Mouse (Mus musculus) thymus, postnatal 25 days (tissue): Measurements from ENCODE around the gene Rhbdf2.
"Not testable (repeated sequence)": the region's sequence is repeated elsewhere in the genome, so short reads cannot be mapped to it uniquely, and the experiment has no call there.

Source experiments
- DNase-seq: peaks from one replicate; pipeline ENCODE4 v3.0.0; 2022

Rhbdf2 gene

DNA sequence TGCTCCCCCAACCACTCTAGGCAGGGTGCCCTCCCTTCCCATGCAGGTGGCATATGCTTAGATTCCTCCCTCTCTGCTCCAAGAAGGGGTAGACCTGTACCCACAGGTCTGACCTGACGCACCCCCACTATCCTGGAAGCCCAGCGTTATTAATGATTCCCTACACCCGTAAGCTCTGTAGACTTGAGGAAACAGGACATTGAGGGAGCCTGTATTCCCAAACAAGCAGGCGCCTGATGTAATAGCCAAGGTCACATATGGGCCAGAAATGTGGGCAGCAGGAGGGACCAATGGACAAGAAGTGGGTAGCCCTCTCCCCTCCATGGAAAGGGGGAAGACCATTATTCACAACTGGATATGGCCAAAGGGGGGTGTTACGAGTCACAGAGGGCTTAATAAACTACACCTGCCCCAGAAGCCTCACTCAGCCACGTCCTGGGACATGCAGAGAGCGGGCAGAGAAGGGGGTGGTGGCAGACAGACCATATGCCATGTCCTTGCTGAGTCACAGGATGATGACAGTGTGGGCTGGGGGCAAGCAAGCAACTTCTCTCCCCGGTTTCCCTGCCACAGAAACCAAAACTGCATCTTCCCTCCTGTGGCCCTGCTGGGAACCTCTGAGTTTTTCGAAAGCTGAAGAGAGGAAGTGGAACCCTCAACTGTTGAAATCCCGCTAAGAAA lies 10.2 kb downstream of the Rhbdf2 start:
- DNase-seq, result no peak

DNA sequence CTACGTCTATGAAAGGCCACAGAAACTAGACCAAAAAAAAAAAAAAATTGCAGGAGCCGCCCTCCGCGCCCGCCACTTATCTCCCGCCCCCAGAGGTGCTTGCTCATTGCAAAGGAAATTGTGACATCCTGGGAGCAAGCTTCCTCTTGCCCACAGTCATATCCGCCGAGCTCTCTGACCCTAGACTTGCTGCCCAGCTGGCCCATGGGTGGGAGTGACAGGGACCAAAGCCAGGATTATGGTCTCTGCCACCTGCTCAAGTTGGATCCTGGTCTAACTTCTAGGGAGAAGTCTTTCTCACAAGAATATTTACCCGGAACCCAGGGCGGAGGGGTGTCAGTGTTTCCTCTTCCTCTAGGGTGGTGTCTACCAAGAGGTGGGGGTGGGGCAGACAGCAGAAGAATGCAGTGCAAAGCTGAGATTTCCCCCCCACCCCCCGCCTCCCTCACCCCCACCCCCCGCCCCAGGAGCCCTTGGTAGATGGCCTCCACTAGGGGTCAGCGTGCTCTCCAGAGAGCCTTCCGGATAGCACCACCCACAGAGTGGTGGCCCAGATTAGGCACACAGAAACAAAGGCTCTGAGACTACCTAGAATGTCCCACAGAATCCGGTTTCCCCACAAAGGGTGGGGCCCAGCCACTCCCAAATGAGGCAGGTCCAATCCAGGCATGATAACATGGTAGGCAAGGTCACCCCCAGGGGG lies 10.9 kb downstream of the Rhbdf2 start:
- peak; percentile 45 for DNase-seq

DNA sequence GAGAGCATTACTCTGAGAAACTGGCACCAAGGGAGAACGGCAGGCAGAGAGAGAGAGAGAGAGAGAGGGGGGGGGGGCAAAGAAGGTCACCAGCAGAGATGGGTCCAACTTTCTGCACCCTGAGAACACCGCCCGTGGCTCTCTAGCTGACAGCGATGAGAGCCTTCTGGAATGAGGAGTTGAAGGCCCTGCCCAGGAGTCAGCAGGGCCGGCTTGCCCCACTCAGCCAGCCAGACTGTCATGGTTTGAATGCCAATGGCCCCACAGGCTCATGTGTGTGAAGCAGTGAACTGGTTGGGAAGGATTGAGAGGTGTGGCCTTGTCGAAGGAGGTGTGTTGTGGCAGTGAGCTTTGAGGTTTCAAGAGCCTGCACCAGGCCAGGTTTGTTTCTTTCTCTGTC lies 13.6 kb downstream of the Rhbdf2 start:
- DNase-seq, result no peak

DNA sequence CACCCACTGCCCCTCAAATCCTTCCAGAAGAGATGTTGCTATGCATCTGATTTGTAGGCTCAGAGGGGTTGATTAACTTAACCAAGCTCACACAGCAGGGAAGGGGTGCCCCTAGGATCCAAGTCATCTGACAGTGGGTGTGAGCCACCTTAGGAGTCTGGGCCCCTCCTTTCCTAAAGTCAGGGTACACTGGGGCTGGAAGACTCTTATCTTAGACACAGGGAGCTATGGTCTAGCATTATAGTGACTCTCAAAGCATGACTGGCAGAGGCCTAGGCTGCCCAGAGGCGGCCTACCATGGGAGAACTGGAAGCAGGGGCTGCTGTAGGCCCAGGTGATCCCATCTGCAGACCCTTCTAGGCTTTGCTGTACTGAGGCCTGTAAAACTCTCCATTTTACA lies 14.3 kb downstream of the Rhbdf2 start:
- DNase-seq, result no peak

DNA sequence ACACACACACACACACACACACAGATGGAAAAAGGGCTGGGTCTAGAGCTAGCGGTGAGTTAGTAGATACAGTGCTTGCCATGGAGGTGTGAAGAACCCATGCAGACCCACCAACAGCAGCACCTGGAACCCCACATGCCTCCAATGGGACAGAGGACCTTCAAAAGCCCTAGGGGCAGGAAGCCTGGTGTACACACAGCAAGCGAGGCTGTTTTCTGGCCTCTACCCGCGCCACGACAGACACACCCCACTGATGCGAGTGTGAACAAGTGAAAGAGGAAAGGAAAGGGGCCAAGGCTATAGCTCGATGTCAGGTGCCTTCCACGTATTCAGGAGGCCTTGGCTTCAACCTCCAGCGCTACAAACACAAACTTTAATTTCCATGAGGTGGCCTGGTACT lies 14.9 kb downstream of the Rhbdf2 start:
- DNase-seq, result no peak

DNA sequence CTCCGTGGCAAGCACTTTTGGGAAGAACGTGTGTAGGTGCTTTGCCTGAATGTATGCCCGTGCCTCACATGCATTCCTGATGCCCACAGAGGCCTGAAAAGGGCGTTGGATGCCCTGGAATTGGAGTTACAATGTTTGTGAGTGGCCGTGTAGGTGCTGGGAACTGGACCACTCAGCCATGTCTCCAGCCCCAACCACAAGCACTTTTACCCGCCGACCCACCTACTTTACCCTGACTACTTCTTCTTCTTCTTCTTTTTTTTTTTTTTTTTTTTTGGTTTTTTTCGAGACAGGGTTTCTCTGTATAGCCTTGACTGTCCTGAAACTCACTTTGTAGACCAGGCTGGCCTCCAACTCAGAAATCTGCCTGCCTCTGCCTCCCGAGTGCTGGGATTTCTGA lies 15.7 kb downstream of the Rhbdf2 start:
- DNase-seq, result not testable (repeated sequence)

DNA sequence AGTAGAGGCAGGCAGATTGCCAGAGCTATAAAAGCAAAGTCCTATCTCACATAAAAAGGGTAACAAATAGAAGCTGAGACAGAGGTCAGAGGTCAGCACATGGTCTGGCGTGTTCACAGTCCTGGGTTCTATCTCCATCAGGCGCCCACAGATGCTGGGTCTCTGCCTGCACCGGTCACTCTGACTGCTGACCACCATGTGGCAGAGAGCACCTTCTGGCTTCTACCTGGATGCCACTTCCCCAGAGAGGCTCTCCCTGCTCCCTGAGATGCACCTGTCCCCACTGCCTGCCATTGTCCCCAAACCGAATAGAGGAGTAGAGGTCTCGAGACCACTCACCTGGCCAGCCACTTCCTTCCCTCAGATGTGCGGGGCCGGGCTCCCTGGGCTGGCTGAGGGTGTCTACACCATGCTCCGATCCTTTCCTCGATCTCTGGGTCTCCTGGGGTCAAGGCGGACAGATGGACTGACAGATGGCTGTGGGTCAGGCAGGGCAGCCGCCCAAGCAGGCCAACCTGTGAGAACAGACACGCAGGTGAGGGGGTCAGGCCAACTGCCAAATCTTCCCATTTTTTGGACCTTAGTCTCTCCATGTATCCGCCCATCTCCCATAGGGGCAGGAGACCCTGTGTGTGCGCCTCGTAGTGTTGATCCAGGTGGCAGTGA lies 16.7 kb downstream of the Rhbdf2 start:
- DNase-seq, result no peak

DNA sequence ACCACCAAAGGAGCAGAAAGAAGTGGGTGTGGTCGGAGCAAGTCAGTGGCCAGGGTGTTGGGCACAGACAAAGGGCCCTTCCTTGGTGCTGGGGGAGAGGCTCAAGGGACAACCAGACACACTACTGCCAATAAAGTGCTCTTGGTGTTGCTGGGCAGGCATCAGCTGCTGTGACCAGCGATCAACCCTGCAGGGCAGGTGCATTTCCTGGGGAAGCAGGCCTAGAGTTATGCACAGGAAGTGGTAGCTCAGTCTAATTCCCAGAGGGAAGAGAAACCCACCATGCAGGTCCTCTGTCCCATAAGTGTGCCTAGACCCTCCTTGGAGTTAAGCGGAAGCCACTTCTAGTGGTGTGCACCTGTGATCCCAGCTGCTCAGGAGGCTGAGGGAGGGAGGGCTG lies 19.1 kb downstream of the Rhbdf2 start:
- peak; percentile 29 for DNase-seq

DNA sequence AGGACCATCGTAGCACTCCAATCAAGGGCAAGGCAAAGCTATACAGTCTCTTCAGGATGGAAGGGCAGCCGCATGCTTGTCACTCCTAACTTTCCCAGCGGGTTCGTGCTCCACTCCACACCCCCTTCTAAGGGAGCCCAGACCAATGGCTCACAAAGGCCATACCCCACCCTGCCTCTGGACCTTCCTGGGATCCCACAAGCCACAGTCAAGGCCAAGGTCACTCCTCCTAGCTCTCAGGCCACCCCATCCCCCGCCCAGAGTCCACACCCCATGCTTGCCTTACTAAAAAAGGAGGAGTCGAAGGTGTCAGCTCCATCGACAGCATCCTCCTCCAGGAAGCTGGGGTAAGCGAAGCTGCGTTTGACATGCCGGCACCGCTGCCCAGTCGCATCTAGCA lies 22.7 kb downstream of the Rhbdf2 start:
- DNase-seq, result no peak

DNA sequence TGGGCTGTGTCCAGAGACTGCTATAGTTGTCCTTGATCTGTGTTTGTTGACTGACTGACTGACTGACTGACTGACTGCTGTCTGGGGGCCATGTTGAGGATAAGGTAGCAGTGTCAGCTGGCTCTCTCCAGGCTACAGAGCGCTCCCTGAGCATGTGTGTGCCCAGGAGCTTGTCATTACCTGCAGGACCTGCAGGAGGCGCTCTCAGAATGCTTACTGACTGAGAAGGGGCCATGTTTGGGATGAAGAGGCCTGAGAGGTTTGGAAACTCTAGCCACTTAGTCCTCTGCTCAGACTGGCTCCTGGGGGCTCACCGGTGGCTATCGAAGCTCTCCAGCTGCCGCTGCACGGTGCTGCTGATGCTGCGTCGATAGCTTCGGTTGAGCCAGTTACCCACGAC lies 23.5 kb downstream of the Rhbdf2 start:
- DNase-seq, result peak; percentile 30

DNA sequence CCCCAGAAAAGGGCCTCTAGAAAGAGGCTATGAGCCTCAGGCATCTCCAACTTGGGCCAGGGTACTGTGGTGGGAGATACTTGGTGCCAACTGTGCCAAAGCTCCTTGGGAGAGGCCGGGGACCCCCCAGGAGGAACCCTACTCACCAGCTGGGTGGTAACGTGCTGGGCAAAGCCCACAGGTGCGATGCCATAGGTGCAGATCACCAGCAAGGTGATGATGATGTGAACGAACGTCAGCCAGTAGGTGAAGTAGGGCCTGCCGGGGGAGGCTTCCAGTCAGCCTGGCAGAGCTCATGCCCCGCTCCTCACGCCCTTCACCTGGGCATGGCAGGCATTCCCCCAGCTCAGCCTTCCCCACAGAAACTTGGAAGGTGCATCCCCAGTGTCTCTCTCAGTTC lies 24.8 kb downstream of the Rhbdf2 start:
- no peak for DNase-seq

DNA sequence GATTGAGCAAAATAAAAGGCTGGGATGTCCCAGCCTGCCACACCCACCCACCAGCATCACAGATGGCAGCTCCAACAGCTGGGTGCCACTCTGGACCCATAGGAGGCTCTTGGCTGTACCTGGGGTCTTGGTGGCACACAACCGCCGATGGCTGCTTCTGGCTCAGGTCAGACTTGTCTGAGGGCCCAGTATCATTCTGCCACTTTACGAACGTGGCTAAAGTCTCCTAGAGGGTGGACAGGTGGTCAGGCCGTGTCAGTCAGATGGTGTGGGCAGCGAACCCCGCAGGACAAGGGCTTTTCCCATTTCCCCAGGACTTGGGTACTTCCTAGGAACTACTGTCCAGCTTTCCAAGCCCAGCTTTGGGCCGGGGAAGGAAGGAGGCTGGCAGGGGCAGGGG lies 25.7 kb downstream of the Rhbdf2 start:
- no peak for DNase-seq

DNA sequence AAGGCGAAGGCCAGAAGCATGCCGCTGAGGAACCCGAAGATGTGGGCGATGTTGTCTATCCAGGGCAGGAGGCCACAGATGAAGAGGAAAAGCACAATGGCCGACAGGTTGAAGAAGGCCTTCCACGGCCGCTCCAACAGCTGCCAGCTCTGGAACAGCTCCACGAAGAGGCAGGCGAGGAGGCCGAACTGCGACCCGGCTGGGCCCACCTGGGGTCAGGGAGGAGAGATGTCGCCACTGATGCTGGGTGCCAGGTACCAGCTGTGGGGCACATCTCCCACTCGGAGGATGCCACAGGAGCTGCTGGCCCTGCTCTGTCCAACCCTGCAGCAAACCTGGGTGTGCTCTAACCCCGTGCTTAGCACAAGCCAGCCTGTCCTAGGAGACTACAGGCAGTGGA lies 27.6 kb downstream of the Rhbdf2 start:
- no peak for DNase-seq

DNA sequence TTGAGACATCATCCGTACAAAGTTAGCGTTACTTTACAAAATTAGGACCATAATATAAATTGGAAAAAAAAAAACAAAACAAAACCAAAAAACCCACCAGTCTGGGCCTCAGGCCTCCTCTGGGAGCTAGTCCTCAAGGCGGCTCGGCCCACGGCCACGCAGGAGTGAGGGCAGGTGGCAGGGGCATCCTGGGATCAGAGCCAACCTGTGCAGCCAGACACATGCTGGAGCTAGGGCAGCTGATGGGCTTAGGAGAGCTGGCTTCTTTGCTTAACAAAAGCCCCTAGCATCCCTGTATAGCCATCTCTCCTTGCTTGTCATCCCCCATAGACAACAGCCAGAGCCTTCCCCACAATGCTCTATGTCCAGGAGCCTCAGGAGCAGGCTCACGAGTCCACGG lies 28.6 kb downstream of the Rhbdf2 start:
- no peak for DNase-seq

DNA sequence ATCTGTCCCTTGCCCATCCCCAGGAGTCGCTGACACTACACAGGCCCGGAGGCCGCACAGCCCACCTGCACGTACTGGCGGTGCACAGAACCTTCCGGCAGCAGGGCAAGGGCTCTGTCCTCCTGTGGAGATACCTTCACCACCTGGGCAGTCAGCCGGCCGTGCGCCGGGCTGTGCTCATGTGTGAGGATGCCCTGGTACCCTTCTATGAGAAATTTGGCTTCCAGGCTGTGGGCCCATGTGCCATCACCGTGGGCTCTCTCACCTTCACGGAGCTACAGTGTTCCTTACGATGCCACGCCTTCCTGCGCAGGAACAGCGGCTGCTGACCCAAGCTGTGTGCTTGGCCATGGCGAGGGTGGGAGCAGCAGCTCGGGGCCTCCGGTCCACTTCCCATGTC lies 30.1 kb downstream of the Rhbdf2 start:
- no peak for DNase-seq

DNA sequence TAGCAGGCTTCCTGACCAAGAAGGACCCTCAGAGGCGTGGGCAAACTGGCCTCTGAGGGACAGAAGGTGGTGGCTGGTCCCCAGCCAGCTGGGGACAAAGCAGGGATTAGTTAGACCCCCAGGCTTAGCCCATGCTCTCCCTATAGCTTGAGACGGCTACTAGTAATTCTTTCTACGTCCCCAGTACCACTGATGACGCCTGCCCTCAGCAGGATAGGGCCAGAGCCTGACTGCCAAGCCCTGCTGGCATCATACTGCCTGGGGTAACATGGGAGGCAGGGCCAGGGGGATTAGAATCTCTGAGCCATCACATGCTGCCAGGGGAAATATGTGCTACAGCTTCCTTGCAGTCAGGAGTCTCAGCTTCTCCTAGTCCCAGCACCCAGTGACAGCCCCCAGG lies 33.5 kb downstream of the Rhbdf2 start:
- DNase-seq, result no peak

DNA sequence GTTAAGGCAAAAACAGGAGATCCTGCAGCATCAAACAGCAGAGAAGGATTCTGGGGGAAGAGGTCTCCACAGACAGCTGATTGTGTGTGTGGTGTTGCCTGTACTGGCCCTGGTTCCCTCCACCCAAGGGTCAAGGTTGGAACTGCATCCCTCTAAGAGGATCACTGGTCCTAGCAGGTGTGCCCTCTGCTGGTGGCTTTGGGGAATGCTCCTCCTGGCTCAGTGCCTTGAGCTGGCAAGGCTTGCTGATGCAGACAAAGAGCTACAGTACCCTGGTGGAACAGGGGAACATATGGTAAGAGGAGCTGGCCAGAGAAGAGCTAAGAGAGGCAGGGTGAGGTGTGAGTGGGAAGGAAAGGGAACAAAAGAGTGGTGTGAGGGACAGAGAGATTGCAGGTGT lies 34.4 kb downstream of the Rhbdf2 start:
- peak; percentile 89 for DNase-seq

DNA sequence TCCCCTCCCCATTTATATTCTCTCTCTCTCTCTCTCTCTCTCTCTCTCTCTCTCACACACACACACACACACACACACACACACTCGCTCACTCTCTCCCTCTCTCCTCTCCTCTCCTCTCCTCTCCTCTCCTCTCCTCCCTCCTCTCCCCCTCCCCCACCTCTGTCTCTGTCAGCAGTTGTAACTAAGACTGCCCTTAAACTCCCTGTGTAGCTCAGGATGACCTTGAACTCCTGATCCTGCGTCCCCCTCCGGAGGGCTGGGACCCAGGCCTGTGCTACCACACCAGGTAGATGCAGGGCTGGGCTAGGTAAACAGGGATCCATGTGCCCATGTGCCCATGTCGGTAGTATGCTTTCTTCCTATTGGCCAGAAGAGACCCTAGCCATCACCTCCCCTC lies 35.2 kb downstream of the Rhbdf2 start:
- no peak for DNase-seq

DNA sequence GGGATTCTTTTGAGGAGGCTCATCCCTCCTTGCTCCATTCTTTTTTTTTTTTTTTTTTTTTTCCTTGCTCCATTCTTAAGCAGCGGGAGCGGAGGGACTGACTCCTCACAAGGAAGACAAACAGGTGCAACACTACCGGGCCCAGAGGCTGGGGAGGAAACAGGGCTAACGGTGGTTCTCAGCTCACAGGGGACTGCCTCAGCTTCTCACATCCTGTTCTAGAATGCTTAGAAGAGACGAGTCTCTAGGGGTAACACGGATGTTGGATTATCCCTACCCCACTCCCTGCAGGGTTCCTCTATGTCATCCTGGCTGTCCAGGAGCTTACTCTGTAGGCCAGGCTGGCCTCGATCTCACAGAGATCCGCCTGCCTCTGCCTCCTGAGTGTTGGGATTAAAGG lies 37.2 kb downstream of the Rhbdf2 start:
- peak; percentile 42 for DNase-seq

DNA sequence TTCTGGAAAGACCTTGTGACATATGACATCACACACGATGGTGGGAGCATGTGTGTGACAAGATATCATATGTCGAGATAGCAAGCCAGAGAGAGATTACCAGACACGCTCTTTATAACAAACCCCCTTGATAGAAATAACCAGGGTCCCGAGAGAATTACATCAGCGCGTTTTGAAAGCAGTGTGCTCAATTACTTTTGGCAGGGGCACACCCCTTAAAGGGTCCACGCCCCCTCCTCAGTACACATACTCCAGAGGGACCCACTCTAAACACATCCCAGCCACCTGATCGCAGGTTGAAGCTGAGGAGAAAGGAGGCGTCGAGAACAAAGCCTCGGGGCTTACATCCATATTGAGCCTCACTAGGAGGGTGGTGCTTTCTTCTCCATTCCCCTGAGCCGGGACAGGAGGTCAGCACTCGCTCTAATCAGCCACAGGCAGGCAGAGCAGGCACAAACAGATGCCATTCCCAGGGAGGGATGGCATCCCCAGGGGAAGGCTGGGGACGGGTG lies 37.7 kb downstream of the Rhbdf2 start:
- DNase-seq, result no peak

DNA sequence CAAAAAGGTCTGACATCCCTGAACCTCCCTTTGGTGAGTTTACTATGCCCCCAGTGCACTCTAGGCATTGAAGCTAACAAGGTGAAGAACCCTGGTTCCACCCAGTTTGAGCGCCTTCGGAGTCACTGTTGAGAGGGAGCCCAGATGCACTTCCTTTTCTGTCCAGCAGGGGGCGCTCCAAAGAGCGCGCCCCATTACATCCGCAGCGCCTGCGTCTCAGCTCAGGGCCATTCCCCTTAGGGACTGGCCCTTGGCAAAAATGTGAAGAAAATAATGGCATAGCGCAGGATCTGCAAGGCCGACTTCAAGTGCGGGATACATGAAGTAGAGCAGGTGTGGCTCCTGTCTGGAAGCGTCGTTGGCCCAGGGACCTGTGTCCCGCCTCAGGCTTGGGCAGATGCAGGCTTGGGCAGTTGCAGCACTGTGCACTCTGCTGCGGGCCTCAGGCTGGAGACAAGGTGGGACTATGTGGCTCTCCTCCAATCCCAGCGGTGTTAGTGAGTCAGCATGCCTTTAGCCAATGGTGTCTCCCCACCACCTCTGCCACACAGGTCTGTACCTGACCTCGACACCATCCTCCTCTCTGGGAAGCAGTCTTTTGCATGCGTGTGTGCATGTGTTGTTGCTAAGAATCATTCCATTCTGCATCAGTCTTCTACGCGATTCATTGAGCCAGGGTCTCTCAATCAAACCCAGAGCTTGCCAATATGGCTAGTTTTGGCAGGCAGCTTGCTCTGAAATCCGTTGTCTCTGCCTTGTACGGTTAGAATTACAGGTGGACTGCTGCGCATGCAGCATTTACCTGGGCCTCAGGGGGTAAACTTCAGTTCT lies 39.8 kb downstream of the Rhbdf2 start:
- DNase-seq, result peak; percentile 77

DNA sequence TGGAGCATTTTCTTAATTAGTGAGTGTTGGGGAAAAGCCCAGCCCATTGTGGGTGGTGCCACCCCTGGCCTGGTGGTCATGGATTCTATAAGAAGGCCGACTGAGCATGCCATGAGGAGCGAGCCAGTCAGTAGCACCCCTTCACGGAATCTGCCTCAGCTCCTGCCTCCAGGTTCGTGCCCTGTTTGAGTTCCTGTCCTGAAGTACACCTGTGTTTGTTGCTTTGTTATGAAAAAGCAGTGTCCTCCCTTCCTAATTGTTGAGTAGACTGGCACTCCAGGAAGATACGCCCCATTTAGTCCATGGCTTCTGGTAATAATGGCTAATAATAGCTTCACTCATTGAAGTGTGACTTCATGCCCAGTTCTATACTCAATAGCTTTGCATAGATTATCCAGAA lies 40.5 kb downstream of the Rhbdf2 start, which contains the start of gene Aanat:
Gene Aanat (plus strand): TSS at position 123 of the 400 bp plus-strand sequence.
- DNase-seq, result no peak

DNA sequence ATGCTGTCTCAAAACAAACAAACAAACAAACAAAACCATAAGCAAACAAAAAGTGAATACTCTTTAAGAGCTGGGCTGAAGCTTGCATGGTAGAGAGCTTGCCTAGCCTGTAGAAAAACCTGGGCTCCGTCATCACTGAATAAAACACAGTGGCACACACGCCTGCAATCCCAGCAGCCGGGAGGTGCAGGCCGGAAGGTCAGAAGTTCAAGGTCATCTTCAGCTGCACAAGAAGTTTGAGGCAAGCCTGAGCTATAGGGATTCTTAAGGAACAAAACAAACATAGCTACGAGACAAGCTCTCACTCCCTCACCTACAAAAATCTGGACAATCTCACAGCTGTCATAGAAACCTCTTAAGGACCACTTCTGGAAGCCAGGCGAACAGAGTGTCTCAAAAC lies 41.1 kb downstream of the Rhbdf2 start:
- DNase-seq, result no peak
